Mouse (Mus musculus): ENCODE results near the gene Ofcc1.

The Ofcc1 gene

DNA sequence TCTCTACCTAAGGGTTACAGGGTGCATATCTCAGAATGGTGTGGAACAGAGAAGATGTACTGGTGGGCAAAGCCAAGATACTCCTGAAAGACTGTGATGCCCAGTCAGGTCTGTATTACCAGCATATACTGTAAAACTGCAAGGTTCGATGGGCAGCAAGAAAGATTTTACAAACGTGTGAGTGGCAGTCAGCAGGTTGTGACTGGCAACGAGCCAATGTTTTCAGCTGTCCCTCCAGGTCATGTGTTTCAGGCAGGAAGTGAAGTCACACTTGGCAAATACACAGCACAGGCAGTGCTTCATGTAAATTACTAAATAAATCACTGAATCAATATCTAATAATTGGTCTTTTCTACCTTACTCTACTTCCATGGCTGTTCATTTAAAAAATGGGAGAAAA, at the start of gene Ofcc1:
Ofcc1 (minus strand) TSS at position 163 of the 400 bp plus-strand sequence.
- no peak for DNase-seq (ENCODE audit: low read depth)

DNA sequence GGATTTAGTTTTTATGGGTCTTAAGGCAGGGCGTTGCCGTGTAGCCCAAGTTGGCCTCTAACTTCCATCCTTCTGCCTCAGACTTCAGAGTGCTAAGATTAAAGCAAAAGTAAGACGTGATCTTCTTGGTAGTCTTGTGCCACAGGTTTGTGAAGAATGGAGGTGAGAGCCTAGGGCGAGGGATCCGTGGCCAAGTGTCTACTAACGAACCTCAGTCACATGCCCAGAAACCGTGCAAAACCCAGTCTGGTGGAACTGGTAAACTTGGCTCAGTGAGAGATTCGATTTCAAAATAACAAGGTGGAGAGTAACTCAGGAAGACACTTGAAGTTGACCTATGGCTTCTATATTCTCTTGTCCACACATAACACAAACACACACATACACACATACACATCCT, 28.9 kb upstream of the Ofcc1 start:
- no peak for DNase-seq (ENCODE audit: low read depth)

DNA sequence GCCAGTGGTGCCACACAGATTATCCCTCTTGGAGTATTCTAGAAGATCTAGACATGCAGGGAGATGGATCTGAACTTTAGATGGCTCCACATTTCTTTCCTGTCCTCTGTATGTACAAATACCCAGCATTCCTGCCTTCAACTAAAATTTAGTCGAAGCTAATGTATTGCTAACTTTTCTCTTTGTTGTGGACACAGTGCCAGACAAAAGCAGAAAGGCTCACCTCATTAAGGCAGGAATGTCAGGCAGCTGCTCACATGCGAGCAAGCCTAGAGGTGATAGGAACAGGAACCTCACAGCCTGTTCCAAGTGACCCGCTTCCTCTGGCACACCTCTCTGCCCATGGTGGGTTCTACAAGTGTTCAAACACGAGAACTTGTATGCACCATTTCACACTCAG, 26.2 kb upstream of the Ofcc1 start:
- DNase-seq (ENCODE audit: low read depth): no peak

DNA sequence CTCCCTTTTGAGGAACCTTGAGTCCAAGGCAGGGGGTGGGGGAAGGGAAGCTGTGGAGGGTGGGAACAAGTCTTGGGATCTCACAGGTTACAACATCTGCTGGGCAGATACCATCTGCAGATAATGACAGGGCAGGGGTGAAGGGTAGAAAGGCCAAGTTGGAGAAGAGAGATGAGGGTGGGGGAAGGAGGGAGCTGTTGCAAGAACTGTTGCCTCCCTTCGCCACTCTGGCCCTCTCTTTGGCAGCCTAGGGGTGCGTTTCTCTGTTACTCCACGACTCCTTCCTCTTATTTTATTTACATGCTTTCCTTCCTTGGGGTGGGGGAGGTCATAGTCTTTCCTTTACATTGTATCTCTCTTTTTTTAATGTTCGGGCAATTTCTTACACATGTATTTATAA, 23.7 kb upstream of the Ofcc1 start:
- no peak for DNase-seq (ENCODE audit: low read depth)

DNA sequence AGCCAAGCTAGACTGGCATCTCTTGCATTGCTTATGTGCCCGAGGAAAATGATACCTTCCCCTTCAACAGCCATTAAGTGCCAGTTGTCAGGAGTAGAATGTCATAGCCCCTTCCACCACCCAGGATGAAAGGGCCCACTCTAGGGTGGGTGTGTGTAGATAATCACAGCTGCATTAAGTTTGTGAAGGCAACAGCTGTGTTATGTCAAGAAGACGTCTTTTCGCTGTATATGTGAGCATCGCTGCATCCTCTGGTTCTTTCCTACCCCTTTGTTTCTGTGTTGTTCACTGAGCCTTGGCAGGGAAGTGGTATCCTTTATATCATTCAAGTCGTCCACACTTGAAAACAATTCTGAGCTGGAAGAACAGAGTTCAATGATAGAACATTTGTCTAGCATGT, 15.5 kb upstream of the Ofcc1 start:
- no peak for DNase-seq (ENCODE audit: low read depth)

DNA sequence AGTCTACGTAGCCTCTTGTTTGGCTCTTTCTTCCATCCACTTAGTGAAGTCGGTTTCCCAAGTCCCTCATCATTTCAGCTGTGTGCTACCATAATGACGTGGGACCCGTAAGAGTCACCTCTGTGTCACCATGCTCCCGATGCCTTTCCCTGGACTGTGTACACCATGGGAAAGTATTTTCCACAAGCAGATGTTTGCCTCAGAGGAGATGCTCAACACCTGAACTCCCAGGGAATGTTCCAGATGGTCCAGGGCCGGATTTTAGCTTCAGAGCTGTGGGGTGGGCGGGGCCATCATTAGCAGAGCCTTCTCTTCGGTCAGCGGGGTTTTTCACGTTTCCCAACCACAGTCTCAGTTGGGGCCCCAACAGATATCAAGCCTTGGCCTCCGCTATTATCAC, 5.5 kb upstream of the Ofcc1 start:
- DNase-seq (ENCODE audit: low read depth): no peak

DNA sequence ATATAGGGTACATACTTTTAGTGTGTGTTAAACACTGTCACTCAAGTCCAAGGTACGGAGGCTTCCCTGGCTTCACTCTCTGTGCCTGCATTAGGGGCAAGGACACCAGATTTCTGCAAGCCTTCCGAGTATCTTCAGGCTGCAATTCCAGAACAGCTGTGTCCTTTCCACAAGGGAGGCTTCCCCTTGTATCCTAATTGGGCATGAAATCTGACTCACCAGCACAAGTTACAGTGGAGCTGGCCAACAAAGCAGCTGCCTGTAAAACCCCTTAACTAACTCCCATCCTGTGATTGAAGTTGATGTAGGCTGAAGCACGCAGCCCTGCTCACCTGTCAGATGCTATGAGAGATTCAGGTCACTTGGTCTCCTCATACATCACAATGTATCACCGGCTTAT, 3.6 kb upstream of the Ofcc1 start:
- no peak for DNase-seq (ENCODE audit: low read depth)

DNA sequence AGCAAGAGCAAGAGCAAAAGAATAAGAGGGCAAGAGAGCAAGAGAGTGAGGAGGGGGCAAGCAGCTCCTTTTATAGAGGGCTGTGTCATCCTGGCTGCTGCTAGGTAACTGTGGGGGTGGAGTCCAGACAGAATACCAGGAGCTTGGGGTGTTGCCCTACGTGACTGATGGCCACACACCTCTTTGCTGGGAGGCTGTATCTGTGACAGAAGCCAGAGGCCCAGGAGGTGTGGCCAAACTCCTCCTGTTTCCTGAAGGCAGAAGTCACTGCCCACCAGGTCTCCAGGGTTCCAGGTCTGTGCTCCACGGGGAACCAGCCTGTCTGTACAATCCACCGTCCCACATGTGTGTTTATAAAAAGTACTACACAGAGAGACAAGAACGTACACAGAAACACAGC, 558 bp downstream of the Ofcc1 start:
- DNase-seq (ENCODE audit: low read depth): no peak

DNA sequence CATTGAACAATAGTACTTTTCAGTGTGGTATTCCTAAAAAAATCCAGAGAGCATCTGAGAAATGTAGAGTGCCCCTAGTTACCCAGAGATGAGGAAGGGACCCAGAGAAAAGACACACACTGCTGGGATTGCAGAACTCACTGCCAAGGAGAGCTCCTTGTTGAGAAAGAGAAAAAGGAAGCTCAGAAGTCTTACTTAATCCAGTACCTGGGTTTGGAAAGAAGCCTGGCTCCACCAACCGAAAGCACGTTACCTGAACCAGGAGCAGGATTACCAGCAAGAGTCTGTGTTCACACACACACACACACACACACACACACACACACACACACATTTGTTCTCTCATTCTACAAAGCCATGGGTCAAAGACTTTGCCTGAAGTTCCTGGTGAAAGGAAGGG, 14.2 kb downstream of the Ofcc1 start:
- no peak for DNase-seq (ENCODE audit: low read depth)

DNA sequence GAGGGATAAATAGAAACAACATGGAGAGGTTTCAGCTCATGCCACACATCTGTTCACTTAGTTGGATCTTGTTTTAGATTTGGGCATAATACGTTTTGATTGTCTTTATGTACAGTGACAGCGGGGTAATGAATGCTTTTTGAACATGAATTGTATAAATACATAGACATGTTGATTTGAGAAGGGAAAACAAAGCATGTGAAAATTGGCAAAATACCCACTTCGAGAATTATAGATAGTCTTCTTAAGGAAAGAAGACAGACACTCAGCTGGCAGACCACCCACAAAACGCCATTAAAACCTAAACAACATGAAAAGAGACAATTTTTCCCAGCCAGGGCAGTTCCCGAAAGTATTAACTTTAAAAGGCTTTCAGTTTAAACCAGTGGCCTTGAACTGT, 37.9 kb downstream of the Ofcc1 start:
- no peak for DNase-seq (ENCODE audit: low read depth)

DNA sequence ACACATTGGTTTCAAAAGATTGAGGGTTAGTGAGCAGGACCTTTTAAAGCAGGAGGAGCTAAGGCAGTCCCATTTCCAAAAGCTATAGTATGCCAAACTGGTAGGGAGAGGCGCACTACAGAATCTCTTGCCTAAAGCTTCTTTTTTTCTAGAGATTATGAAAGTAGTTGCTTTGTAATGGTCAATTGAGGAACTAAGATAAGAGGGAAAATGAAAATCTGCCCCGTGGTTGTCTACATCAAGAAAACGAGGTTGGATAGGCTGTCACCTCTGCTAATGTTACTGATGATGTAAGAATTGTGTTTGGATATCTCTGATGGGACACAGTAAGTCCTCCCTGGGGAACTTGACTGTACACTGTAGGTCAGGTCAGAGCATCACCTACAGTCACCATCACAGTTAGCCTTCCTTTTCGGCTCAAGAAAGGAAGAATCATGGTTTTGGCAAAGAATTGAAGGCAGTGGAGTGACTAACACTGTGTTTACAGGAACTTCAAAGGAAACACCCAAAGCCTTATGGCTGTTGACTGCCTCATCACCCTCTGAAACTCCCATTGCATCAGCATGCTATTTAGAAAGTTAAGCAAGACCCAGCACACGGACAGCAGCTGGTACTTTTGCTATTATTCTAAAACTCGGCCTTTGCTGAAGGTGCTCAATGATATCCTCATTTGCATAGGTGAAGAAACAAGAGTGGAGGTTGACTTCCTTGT, 40.3 kb downstream of the Ofcc1 start:
- DNase-seq (ENCODE audit: low read depth): no peak

DNA sequence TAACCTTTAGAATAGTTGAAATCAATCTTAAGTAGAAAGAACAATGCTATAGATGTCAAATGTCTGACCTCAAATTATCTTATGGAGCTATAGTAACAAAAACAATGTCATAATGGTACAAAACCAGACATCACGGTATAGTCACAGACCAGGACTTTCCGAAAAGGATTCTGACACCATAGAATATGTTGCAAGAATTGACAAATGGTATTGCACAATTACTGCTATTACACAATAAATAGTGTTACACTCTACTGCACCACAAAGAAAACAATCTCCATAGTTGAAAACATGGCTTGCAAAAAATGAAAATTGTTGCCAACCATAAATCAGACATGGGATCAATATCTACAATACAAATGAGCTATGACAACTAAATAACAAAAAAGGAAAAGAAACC, 43.5 kb downstream of the Ofcc1 start:
- no peak for DNase-seq (ENCODE audit: low read depth)

DNA sequence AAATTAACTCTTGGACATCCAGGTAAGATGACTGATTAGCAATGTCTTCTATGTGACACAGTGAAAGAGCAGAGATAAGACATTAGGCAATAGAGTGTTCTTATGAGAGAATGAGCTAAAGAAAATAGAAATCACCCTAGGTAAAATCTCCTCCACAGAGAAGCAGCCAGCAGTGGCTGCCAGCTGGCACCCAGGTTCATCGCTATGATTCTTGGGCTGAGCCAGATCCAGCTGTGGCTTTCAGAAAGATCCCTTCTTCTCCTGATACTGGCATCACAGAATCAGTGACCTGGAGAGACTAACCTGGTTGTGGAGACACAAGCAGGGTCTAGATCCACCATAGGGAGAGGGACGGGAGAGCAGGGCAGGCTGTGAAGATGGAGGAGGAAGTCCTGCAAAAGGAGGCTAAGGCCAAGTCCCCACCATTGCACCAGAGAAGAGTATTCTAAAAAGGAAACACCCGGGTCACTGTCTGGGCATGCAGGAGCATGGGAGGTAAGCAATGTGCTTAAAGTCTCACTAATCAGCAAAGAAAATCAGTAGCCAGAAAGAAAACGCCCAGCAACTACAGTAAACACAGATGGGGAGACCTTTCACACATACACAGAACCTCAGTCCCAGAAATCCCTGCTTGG, 46.0 kb downstream of the Ofcc1 start:
- no peak for DNase-seq (ENCODE audit: low read depth)

DNA sequence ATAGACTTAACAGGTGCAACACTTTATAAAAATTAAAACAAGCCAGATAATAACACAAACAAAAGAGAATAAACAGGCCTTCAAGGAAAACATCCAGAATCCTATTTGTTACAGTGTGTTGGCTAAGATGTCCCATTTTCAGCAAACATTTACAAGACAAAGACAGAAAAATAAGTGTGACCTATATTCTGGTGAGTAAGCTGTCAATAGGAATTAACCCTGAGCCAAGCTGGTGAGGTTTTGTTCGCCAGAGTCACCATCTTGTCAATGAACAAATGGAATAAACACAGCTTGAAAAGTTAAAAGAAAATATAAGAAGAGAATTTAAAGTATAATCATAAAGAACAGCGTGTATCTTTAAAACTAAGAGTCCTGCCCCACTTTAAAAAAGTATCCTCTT, 68.4 kb downstream of the Ofcc1 start:
- DNase-seq (ENCODE audit: low read depth): no peak

DNA sequence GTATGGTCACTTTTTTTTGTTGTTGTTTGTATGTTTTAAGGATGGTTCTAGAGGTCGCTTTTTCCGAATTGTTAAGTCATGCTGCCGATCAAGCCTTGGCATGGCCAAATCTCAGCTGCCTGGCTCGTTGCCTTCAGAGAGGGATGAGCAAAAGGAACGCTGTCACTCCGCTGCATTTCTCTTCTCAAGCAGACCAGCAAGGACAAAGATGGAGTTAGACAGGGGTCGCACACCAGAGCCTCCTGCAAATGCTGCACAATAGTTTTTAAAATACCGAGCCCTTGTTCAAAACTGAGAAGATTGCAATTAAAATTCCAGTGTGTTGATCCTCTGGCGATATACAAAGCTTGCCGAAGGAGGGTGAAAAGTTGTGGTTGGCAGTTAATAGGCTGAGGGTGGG, 70.4 kb downstream of the Ofcc1 start:
- no peak for DNase-seq (ENCODE audit: low read depth)

DNA sequence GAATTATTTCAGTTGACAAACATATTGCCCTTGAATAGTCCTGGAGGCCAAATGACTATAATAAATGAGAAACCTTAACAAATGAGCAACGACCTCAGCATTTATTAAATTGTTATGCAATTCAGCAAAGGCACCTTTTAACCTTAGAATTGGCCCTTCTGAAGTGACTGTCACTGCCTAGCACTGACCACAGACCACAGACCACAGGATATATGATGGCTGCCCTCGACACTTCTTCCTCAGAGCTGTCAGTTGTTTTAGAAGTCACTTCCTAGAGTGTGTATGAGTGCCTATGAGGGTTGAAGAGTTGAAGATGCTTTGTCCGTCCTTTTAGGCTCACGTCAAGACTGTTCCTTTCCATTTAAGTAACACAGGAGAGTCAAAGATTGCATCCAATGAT, 72.6 kb downstream of the Ofcc1 start:
- DNase-seq (ENCODE audit: low read depth): no peak

DNA sequence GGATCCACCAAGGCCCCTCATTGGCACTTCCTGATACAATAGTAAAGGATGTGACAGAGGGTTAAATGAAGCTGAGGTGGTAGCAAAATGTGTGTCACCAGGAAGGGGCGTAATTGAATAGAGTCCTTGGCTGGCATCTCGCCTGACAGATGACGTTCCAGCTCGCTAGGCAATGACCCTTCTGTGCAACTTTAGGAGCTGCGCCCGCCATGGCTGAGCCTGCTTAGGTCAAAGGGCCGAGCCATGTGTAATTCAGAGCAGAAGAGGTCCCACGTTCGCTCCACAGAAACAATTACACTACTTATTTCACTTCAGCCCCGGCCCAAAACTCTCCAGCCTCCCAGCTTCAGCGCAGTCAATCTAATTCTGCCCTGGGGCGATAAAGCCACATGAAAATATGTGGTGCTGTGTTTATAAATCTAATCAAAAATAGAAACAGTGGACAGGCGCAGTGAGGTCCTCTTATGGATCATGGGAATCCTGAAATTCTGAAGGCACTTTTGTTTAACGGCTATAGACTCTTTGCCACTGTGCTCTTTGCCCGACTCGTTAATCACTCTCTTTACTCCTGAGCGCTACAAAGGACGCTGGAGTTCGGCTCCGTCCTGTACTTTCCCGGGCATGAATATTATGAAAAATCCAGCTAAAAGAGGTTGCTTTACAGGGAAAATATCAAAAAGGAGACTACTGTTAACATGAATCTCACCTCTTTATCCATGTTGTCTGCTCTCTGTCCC, 73.8 kb downstream of the Ofcc1 start:
- DNase-seq (ENCODE audit: low read depth): no peak

DNA sequence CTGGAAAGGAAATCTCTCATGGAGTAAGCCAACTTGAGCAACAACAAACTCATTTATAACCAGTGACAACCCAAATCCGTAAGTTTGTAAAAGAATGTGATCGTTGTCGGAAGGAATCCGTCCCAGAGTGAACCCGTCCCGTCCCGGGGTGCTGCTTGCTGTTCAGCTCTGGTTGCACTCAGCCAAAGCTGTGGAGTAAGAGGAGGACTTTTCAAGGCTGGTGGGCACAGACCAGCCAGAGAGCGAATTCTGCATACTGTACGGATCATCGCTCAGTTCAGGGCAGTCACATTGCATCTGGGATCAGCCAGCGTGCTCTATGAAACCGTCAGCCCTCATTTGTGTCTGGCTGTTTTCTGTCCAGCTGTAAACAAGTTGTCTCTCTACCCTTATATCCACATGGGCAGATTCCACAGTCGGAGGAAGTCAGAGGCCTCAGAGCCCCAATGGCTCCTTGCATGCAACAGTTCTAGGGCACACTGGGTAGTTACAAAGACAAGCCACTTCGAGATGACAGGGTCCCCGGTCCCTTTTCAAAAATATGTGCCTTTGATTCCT, 75.9 kb downstream of the Ofcc1 start:
- DNase-seq (ENCODE audit: low read depth): no peak

DNA sequence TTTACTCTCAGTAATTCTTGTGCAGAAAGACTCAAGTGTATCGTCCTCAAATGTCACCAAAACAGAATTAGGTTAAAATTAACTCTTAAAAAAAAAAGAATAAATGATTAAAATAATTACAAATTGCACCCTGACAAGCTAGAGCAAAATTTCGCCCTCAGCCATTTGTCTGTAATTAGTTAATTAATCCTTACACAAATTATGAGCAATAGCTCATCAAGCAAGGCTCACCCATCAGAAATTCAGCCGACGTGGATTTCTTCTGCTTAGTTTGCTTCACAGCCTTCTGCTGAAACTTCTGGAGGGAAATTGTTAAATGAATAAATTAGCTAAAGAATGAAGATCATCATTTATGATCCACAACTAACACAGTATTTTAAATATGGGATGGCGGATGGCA, 80.6 kb downstream of the Ofcc1 start:
- no peak for DNase-seq (ENCODE audit: low read depth)

DNA sequence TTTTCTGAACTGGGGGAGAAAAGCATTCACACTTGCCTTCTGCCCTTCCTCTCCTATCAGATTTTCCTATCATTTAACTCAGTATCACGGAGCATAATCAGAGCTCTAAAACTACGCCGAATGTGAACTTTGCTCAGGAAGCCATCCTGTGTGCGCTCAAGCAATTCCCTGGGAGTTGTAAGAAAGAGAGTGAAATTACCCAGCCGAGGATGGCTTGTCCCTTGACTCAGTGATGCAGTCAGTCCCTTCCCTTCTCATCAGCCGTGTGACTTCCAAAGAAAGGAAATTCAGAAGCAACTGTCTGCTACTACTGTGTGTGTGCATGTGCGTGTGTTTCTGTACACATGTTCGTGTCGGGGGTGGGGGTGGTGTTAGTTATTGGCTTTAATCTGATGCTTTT, 93.7 kb downstream of the Ofcc1 start:
- DNase-seq (ENCODE audit: low read depth): no peak

DNA sequence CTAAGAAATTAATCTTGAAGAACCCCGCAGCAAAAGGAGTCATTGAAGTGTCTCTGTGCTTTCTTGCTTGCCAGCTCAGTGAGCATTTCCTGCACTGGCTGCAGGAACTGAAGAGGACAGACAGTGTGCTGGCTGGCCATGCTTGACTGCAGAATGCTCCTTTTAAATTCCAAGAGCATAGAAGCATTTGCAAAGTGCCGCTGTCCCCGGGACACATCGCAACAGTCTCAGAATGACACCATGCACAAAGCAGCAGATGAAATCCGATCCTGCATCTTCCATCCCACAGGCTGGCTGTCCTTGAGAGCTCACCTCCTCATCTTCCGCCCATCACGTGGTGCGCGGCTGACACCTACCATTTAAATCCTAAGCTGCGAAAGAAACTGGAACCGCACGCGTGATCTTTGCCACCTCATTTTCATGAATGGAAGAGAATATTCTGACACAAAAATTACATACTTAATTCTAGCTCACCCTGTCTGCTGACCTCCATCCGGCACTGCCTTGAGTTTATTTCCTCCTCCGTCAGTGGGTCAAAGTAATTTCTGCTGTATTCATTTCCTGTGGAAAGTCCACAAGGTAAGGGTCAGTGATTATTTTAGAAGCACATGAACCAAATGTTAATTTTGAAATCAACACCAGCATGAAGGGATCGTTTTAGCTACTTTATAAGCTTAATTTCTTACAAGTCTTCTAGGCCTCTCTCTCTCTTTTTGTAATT, 98.0 kb downstream of the Ofcc1 start:
- DNase-seq (ENCODE audit: low read depth): no peak

DNA sequence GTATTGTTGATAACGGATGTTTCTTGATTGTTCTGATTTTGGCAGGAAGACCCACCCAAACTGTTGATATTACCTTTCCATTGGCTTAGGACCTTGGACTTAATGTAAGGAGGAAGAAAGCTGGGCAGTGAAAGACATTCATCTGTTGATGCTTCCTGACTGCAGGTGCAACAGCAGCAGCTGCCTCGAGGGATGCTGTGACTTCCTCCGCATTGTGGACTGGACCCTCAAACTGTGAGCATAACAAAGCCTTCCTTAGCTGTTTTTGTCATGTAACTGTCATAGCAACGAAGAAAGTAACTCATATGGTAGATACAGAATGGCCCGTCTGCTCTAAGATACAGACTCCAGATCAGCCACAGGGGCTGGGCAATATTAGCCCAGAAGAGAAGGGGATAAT, 102.5 kb downstream of the Ofcc1 start:
- no peak for DNase-seq (ENCODE audit: low read depth)

DNA sequence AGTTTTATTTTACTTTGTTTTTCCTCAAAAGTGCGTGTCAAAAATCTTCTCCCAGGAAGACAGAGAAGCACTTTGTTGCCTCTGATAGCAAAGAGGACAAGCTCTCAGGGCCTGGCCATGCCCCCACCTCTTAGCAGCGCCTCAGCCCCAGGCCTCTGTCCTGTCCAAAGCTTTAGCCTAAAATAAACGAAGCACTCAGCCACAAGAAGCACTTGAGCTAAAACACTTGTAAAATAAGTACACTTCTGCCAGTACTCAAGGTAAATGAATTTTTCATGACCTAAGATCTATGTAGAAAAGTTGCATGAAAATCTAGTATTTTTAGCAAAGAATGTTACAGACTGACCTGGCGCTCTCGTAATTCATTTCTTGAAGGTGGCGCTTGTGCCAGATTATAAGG, 117.4 kb downstream of the Ofcc1 start:
- DNase-seq (ENCODE audit: low read depth): no peak
